Mouse (Mus musculus) testis, adult 10 weeks (tissue): ENCODE data around the gene Cmbl. TPM values are rescaled to one million over a fixed set of nuclear protein-coding genes. Genes with fewer than 3 reads are reported as not detected.

Experiments
- polyA plus RNA-seq: library from polyadenylated mRNA; stranded (reverse); fragments of 350-450 nt; fragmentation: Illumina TruSeq; extraction: RNeasy Lipid Tissue Mini Kit (QIAGEN cat#74804); gene quantifications from one replicate; pipeline ENCODE4 v1.2.3, GENCODE M21; 2014; ENCODE audit warnings: low read depth, low replicate concordance

The Cmbl gene
- 12.6 TPM for polyA plus RNA-seq

GRCm38 (mm10) chr15:31565184-31565583 lies at the start of gene Cmbl:
Cmbl (plus strand) TSS chr15:31565389.

DNA sequence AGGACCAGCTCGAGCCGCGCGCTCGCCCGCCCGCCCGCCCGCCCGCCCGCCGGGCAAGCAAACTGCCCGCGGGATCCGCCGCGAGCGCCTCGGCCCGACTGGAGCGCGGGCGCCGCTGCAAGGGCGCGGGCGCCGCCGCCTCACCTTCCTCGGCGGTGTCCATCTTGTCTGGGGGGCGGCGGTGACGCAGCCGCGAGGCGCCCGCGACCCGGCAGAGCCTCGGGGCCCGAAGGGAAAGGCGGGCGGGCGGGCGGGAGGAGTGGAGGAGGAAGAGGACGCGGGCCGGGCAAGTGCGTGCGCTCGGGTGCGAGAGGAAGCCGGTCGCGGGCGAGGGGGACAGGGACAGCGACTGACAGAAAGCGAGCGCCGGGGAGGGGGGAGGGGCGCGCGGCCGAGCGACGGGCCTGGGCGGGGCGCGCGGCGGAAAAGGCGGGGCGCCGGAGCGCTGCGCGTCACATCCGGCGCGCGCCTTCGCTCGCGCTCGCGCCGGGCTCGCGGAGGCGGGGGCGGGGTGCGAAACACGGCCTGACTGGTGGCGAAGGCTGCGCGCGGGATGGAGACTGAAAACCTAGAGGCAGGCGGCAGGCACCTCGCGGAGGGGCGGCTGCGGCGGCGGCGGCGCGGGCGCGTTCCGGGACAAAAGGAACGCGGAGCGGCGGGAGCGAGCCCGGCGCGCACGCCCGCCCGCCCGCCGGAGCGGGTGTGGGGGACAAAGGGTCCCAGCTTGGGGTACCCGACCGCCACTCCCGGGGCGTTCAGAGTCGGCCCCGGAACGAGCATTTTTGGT lies 34.3 kb upstream of the Cmbl start, which contains the start of gene March6:
TSS of gene March6 (minus strand) at position 395 of the 787 bp plus-strand sequence.

GRCm38 (mm10) chr15:31601646-31602374 lies 36.6 kb downstream of the Cmbl start, which contains the start of the genes Cct5 and Fam173b:
Cct5 (minus strand) TSS chr15:31601804.
Fam173b (plus strand) TSS chr15:31601852.

Other genes with a start within 250 kb of the Cmbl start
- 1.4 TPM for gene Ankrd33b, start 197.7 kb upstream of the Cmbl start, polyA plus RNA-seq
- gene Ropn1l, start 111.7 kb upstream of the Cmbl start, polyA plus RNA-seq: 886 TPM
- 40.7 TPM for gene March6, start 34.3 kb upstream of the Cmbl start, polyA plus RNA-seq
- 167 TPM for gene Cct5, start 36.4 kb downstream of the Cmbl start, polyA plus RNA-seq
- gene Fam173b, start 36.5 kb downstream of the Cmbl start, polyA plus RNA-seq: 2.2 TPM